Mouse (Mus musculus) spleen, postnatal 10 days (tissue): ENCODE data around the gene Krtap4-8.
"Not testable (repeated sequence)": the region's sequence is repeated elsewhere in the genome, so short reads cannot be mapped to it uniquely, and the experiment has no call there.

Source experiments
- DNase-seq, 2 experiments: peaks; one replicate each; pipeline ENCODE4 v3.0.0; 2021 to 2022; ENCODE audit warnings: low spot score in 2 of 2

Gene Krtap4-8

GRCm38 (mm10) chr11:99780604-99781003, at the start of gene Krtap4-8:
TSS of gene Krtap4-8 (minus strand) at chr11:99780704.
- DNase-seq, result no peak

- not testable (repeated sequence) for DNase-seq
Measured at GRCm38 (mm10) chr11:99815566-99815965, 35.1 kb upstream of the Krtap4-8 start, which contains the start of gene Gm11564. TSS of gene Gm11564 (minus strand) at chr11:99815666.

GRCm38 (mm10) chr11:99809792-99810191, 29.3 kb upstream of the Krtap4-8 start, which contains the start of gene Krtap4-13:
TSS of gene Krtap4-13 (minus strand) at chr11:99809892.
- DNase-seq, result not testable (repeated sequence)

GRCm38 (mm10) chr11:99804346-99804745, 23.8 kb upstream of the Krtap4-8 start, which contains the start of gene Gm11554:
TSS of gene Gm11554 (minus strand) at chr11:99804446.
- DNase-seq, result not testable (repeated sequence)

- DNase-seq, result not testable (repeated sequence)
Measured at GRCm38 (mm10) chr11:99798832-99799231, 18.3 kb upstream of the Krtap4-8 start, which contains the start of gene Gm11569. TSS of gene Gm11569 (minus strand) at chr11:99798932.

- DNase-seq, result no peak
Measured at GRCm38 (mm10) chr11:99793367-99793766, 12.9 kb upstream of the Krtap4-8 start, which contains the start of gene Gm11596. TSS of gene Gm11596 (minus strand) at chr11:99793467.

- DNase-seq, result not testable (repeated sequence)
Measured at GRCm38 (mm10) chr11:99784900-99785299, 4.4 kb upstream of the Krtap4-8 start, which contains the start of gene Krtap4-9. TSS of gene Krtap4-9 (plus strand) at chr11:99785200.

- no peak for DNase-seq
Measured at GRCm38 (mm10) chr11:99778401-99778800, 2.1 kb downstream of the Krtap4-8 start.

GRCm38 (mm10) chr11:99772813-99773212, 7.7 kb downstream of the Krtap4-8 start, which contains the start of gene Gm11595:
TSS of gene Gm11595 (minus strand) at chr11:99772913.
- not testable (repeated sequence) for DNase-seq

GRCm38 (mm10) chr11:99768410-99768809, 12.1 kb downstream of the Krtap4-8 start:
- no peak for DNase-seq

- no peak for DNase-seq
Measured at GRCm38 (mm10) chr11:99758877-99759276, 21.6 kb downstream of the Krtap4-8 start.

GRCm38 (mm10) chr11:99743985-99744384, 36.5 kb downstream of the Krtap4-8 start:
- DNase-seq, result no peak

- DNase-seq, result no peak
Measured at GRCm38 (mm10) chr11:99734190-99734589, 46.3 kb downstream of the Krtap4-8 start, which contains the start of gene Gm14180. TSS of gene Gm14180 (minus strand) at chr11:99734290.
